In the genomic region with DNA sequence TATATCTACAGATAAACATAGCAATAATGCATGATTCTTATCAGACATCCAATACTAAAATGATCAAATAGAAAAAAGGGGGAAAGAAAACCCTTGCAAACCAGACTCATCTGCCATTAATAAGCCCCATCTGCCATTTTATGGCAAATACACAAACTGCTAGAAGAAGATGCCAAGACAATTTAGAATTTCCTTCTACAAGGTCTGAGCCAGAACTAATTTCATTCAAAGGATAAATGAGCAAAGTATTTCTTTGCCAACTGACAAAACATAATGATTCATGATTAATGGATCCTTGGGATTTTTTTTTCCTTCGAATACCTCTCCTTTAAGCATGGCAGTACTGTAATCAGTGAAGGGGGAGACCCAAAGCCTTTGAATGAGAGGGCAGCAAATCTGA, we compare ENCODE assay signal across 21 mouse cellular contexts.
"Had no signal": no experiment of that assay in that cellular context is flagged by ENCODE, and none has a peak within 500 bp of the region (broad histone marks: within the 10 kb centered on the region; RNA-seq: fewer than 3 reads in every experiment).

No protein-coding gene starts in this region.

- H3K36me3 ChIP-seq: kidney, embryonic 15.5 days; limb, embryonic 10.5 days; limb, embryonic 13.5 days; liver, embryonic 12.5 days; liver, embryonic 15.5 days; lung, embryonic 15.5 days; neural tube, embryonic 12.5 days; neural tube, embryonic 15.5 days; stomach, embryonic 15.5 days had no signal

- H3K4me2 ChIP-seq: kidney, embryonic 15.5 days; limb, embryonic 13.5 days; liver, embryonic 12.5 days; liver, embryonic 15.5 days; lung, embryonic 15.5 days; midbrain, embryonic 11.5 days; neural tube, embryonic 12.5 days; neural tube, embryonic 15.5 days; stomach, embryonic 15.5 days had no signal

- H3K9ac ChIP-seq: kidney, embryonic 15.5 days; limb, embryonic 13.5 days; liver, embryonic 12.5 days; liver, embryonic 15.5 days; lung, embryonic 15.5 days; neural tube, embryonic 12.5 days; neural tube, embryonic 15.5 days; stomach, embryonic 15.5 days had no signal

- H3K4me3 ChIP-seq: kidney, embryonic 15.5 days; limb, embryonic 10.5 days; limb, embryonic 13.5 days; liver, embryonic 12.5 days; liver, embryonic 15.5 days; lung, embryonic 15.5 days; megakaryocyte, embryonic 14.5 days; neural tube, embryonic 12.5 days; neural tube, embryonic 15.5 days; stomach, embryonic 15.5 days had no signal

- H3K9me3 ChIP-seq: kidney, embryonic 15.5 days; limb, embryonic 10.5 days; limb, embryonic 13.5 days; liver, embryonic 12.5 days; liver, embryonic 15.5 days; lung, embryonic 15.5 days; megakaryocyte, embryonic 14.5 days; neural tube, embryonic 12.5 days; neural tube, embryonic 15.5 days; stomach, embryonic 15.5 days had no signal

- H3K27ac ChIP-seq: kidney, embryonic 15.5 days; limb, embryonic 10.5 days; limb, embryonic 13.5 days; liver, embryonic 12.5 days; liver, embryonic 15.5 days; lung, embryonic 15.5 days; neural tube, embryonic 12.5 days; neural tube, embryonic 15.5 days; stomach, embryonic 15.5 days had no signal

- ATAC-seq: liver, embryonic 12.5 days had no signal

- H3K4me1 ChIP-seq: kidney, embryonic 15.5 days; limb, embryonic 10.5 days; limb, embryonic 13.5 days; liver, embryonic 12.5 days; liver, embryonic 15.5 days; lung, embryonic 15.5 days; megakaryocyte, embryonic 14.5 days; neural tube, embryonic 12.5 days; neural tube, embryonic 15.5 days; stomach, embryonic 15.5 days had no signal

- H3K27me3 ChIP-seq: kidney, embryonic 15.5 days; limb, embryonic 13.5 days; liver, embryonic 12.5 days; liver, embryonic 15.5 days; lung, embryonic 15.5 days; megakaryocyte, embryonic 14.5 days; neural tube, embryonic 12.5 days; neural tube, embryonic 15.5 days; stomach, embryonic 15.5 days had no signal

- DNase-seq: kidney, postnatal 10 days; kidney, postnatal 36 days; liver; lung, adult 18-20 months; lung, postnatal 10 days; lung, postnatal 36 days; midbrain, embryonic 14.5 days; right cerebral cortex, postnatal 25 days; spleen, adult 18-20 months; thymus, postnatal 25 days had no signal
